Comparison of ENCODE assay signal across 24 mouse cellular contexts in the genomic region with DNA sequence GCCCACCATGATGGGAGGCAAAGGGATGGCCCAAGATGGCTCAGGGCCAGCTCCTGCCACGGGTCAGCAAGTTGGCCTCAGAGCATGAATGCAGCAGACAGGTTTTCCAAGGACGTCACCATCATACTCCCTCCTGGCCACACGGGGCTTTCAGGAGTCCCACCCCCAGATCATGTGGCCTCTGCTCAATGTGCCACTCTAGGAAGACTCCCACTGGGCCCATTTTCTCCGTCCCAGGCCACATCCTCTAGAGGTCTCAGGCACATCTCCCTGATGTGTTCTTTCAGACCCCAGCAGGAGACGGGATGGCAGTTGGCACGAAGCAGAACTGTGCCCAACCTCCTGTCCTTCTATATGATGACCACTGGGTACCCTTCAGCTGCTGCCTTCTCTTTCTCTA. TPM values are rescaled to one million over a fixed set of nuclear protein-coding genes. Genes with fewer than 3 reads are reported as not detected.
DNase-seq lines count a peak whose midpoint lies in the region; ATAC-seq and TF ChIP-seq lines count a peak whose summit lies in the region.
"Had no signal": no experiment of that assay in that cellular context is flagged by ENCODE, and none has a peak within 500 bp of the region (broad histone marks: within the 10 kb centered on the region; RNA-seq: fewer than 3 reads in every experiment).

No protein-coding gene starts in this region.

- no peak overlapping the region for H3K4me3 ChIP-seq in forebrain, embryonic 10.5 days
- no peak overlapping the region for H3K4me3 ChIP-seq in forebrain, postnatal 0 days (ENCODE audit: low read depth, low read length)
- no peak overlapping the region for H3K4me3 ChIP-seq in kidney, postnatal 0 days (replicated peaks; ENCODE audit: low read depth, low read length)
- H3K4me3 ChIP-seq in midbrain, embryonic 11.5 days (ENCODE audit: low read depth, low read length), result no peak overlapping the region
- H3K4me3 ChIP-seq in midbrain, embryonic 15.5 days, result no peak overlapping the region
- H3K4me3 ChIP-seq in limb, embryonic 10.5 days, result no peak overlapping the region

- H3K9me3 ChIP-seq in forebrain, embryonic 10.5 days, result no peaks in the 10 kb centered on the region
- H3K9me3 ChIP-seq in forebrain, postnatal 0 days (ENCODE audit: low read length), result no peaks in the 10 kb centered on the region
- no peaks in the 10 kb centered on the region for H3K9me3 ChIP-seq in kidney, postnatal 0 days (replicated peaks; ENCODE audit: low read length)
- no peaks in the 10 kb centered on the region for H3K9me3 ChIP-seq in midbrain, embryonic 11.5 days (ENCODE audit: control insufficient read depth, low read length)
- no peaks in the 10 kb centered on the region for H3K9me3 ChIP-seq in midbrain, embryonic 15.5 days
- no peaks in the 10 kb centered on the region for H3K9me3 ChIP-seq in limb, embryonic 10.5 days (replicated peaks)
- H3K9me3 ChIP-seq: G1E had no signal

- no peaks in the 10 kb centered on the region for H3K36me3 ChIP-seq in forebrain, embryonic 10.5 days (replicated peaks)
- no peaks in the 10 kb centered on the region for H3K36me3 ChIP-seq in forebrain, postnatal 0 days (ENCODE audit: insufficient read depth)
- no peaks in the 10 kb centered on the region for H3K36me3 ChIP-seq in kidney, postnatal 0 days (ENCODE audit: insufficient read depth, low read length)
- H3K36me3 ChIP-seq in midbrain, embryonic 11.5 days (ENCODE audit: control insufficient read depth, insufficient read depth, low read length), result no peaks in the 10 kb centered on the region
- no peaks in the 10 kb centered on the region for H3K36me3 ChIP-seq in midbrain, embryonic 15.5 days (replicated peaks)
- H3K36me3 ChIP-seq in limb, embryonic 10.5 days, result no peaks in the 10 kb centered on the region; the same call in 1 of the 2 replicates
- H3K36me3 ChIP-seq: G1E had no signal

- DNase-seq in forebrain, embryonic 10.5 days (ENCODE audit: extremely low spot score, low spot score), result no peak
- no peak for DNase-seq in forebrain, postnatal 0 days
- no peak for DNase-seq in kidney, postnatal 0 days (ENCODE audit: low spot score)
- DNase-seq in kidney, adult 11 months, result no peak
- DNase-seq in midbrain, embryonic 11.5 days (ENCODE audit: low spot score, missing footprints), result peak; percentile 73
- DNase-seq in limb, embryonic 10.5 days (ENCODE audit: low spot score), result no peak
- no peak for DNase-seq in left cerebral cortex, adult 8-10 months (ENCODE audit: low spot score in 2 of 2)
- DNase-seq: adrenal gland, adult 2 months; adrenal gland, adult 8-10 months; adrenal gland, postnatal 10 days; adrenal gland, postnatal 14 days; adrenal gland, postnatal 25 days; adrenal gland, postnatal 36 days; B cell, adult 2 months; cerebellum, adult 11 months; cerebellum, adult 11-12 months had no signal

- ATAC-seq in forebrain, postnatal 0 days, result no peak
- peak; percentile 55 for ATAC-seq in kidney, postnatal 0 days (replicated peaks; ENCODE audit: low FRiP score, low read depth)
- ATAC-seq in midbrain, embryonic 11.5 days (ENCODE audit: low FRiP score), result no peak
- ATAC-seq in midbrain, embryonic 15.5 days (replicated peaks), result no peak
- ATAC-seq: activated CD4-positive, CD25-positive, alpha-beta regulatory T cell, adult 4 months; CD4-positive, CD25-positive, alpha-beta regulatory T cell, adult 4 months; Patski had no signal

- H3K27me3 ChIP-seq in forebrain, embryonic 10.5 days (ENCODE audit: poor library complexity, severe bottlenecking), result peaks cover under 1% of the 10 kb centered on the region
- H3K27me3 ChIP-seq in forebrain, postnatal 0 days (ENCODE audit: insufficient read depth, low read length), result no peaks in the 10 kb centered on the region
- H3K27me3 ChIP-seq in kidney, postnatal 0 days (ENCODE audit: insufficient read depth, low read length), result no peaks in the 10 kb centered on the region
- H3K27me3 ChIP-seq in midbrain, embryonic 11.5 days (ENCODE audit: control insufficient read depth, insufficient read depth, low read length), result no peaks in the 10 kb centered on the region
- no peaks in the 10 kb centered on the region for H3K27me3 ChIP-seq in midbrain, embryonic 15.5 days (replicated peaks)
- H3K27me3 ChIP-seq in limb, embryonic 10.5 days (ENCODE audit: low read depth, poor library complexity, severe bottlenecking), result peaks cover 8% of the 10 kb centered on the region; the same call in 1 of the 2 replicates

- no peak overlapping the region for H3K4me2 ChIP-seq in forebrain, postnatal 0 days (ENCODE audit: low read depth)
- no peak overlapping the region for H3K4me2 ChIP-seq in kidney, postnatal 0 days (ENCODE audit: low read length)
- no peak overlapping the region for H3K4me2 ChIP-seq in midbrain, embryonic 11.5 days
- no peak overlapping the region for H3K4me2 ChIP-seq in midbrain, embryonic 15.5 days

- H3K27ac ChIP-seq in forebrain, embryonic 10.5 days, result 0 out of 2 replicates have a peak overlapping the region, but pooled peaks have one; percentile 48
- no peak overlapping the region for H3K27ac ChIP-seq in forebrain, postnatal 0 days (ENCODE audit: low read depth, low read length)
- no peak overlapping the region for H3K27ac ChIP-seq in kidney, postnatal 0 days
- no peak overlapping the region for H3K27ac ChIP-seq in midbrain, embryonic 11.5 days (ENCODE audit: low read depth, low read length)
- no peak overlapping the region for H3K27ac ChIP-seq in midbrain, embryonic 15.5 days
- peak overlapping the region; percentile 42; the same call in 1 of the 2 replicates for H3K27ac ChIP-seq in limb, embryonic 10.5 days

- 66% methylated on average over 6 of the region's 6 CpGs for WGBS in forebrain, embryonic 10.5 days
- 62% methylated on average over 6 of the region's 6 CpGs for WGBS in forebrain, postnatal 0 days
- 55% methylated on average over 6 of the region's 6 CpGs for WGBS in kidney, postnatal 0 days
- 70% methylated on average over 6 of the region's 6 CpGs for WGBS in midbrain, embryonic 11.5 days
- WGBS in midbrain, embryonic 15.5 days, result 65% methylated on average over 6 of the region's 6 CpGs
- 64% methylated on average over 6 of the region's 6 CpGs for WGBS in limb, embryonic 10.5 days

- peaks cover 39% of the 10 kb centered on the region for H3K4me1 ChIP-seq in forebrain, embryonic 10.5 days
- H3K4me1 ChIP-seq in forebrain, postnatal 0 days (ENCODE audit: insufficient read depth), result no peaks in the 10 kb centered on the region
- H3K4me1 ChIP-seq in kidney, postnatal 0 days (replicated peaks; ENCODE audit: insufficient read depth, low read length), result no peaks in the 10 kb centered on the region
- no peaks in the 10 kb centered on the region for H3K4me1 ChIP-seq in midbrain, embryonic 11.5 days (ENCODE audit: control insufficient read depth, insufficient read depth, low read length)
- H3K4me1 ChIP-seq in midbrain, embryonic 15.5 days, result peaks cover 5% of the 10 kb centered on the region
- peaks cover 30% of the 10 kb centered on the region for H3K4me1 ChIP-seq in limb, embryonic 10.5 days

- no peak for TF ChIP-seq CTCF in forebrain, postnatal 0 days (IDR thresholded peaks at IDR 0.05; ENCODE audit: low read depth)
- no peak for TF ChIP-seq CTCF in kidney, postnatal 0 days (IDR thresholded peaks at IDR 0.05; ENCODE audit: low read depth)

- no peak overlapping the region for H3K9ac ChIP-seq in forebrain, postnatal 0 days
- no peak overlapping the region for H3K9ac ChIP-seq in kidney, postnatal 0 days (ENCODE audit: low read depth, low read length)
- H3K9ac ChIP-seq in midbrain, embryonic 11.5 days (ENCODE audit: low read length), result no peak overlapping the region
- H3K9ac ChIP-seq in midbrain, embryonic 15.5 days, result no peak overlapping the region

RNA-seq across cellular contexts. Expression of a gene that starts 18.7 kb away (rescaled TPM):
- polyA plus RNA-seq in forebrain, embryonic 10.5 days (2016; fragmentation: Nextera tagmentation; extraction: Ambion mirVana), result not detected in 2 replicates
- total RNA-seq in forebrain, postnatal 0 days (2014; rRNA removed), result not detected in 2 replicates
- not detected in 2 replicates for polyA plus RNA-seq in forebrain, postnatal 0 days (2015; fragmentation: Nextera tagmentation; extraction: Ambion mirVana)
- 0.09 TPM in 1 of 2 replicates, not detected in the other for polyA plus RNA-seq in kidney, postnatal 0 days (2015; fragmentation: Nextera tagmentation; extraction: Ambion mirVana)
- not detected in 2 replicates for polyA plus RNA-seq in midbrain, embryonic 11.5 days (2014; fragmentation: Nextera tagmentation; extraction: Ambion mirVana)
- polyA plus RNA-seq in midbrain, embryonic 15.5 days (2015; fragmentation: Nextera tagmentation; extraction: Ambion mirVana), result not detected in 2 replicates
- not detected in 2 replicates for polyA plus RNA-seq in limb, embryonic 10.5 days (2016; fragmentation: Nextera tagmentation; extraction: Ambion mirVana)
- total RNA-seq in left cerebral cortex, adult 8-10 months (2022), result not detected
- total RNA-seq: adrenal gland, adult 18-20 months; adrenal gland, adult 2 months; adrenal gland, adult 8-10 months; adrenal gland, postnatal 10 days; adrenal gland, postnatal 14 days; adrenal gland, postnatal 25 days; adrenal gland, postnatal 36 days; CH12.LX had no signal
- polyA plus RNA-seq: activated CD4-positive, CD25-positive, alpha-beta regulatory T cell, adult 4 months; adrenal gland, adult 2 months; brain, embryonic 14.5 days; CD4-positive, CD25-positive, alpha-beta regulatory T cell, adult 4 months; G1E; Patski had no signal

Comparison
In these comparisons a context has a peak if more than half of its experiments do, and no peak if none do; other contexts are left out.
1. H3K27ac ChIP-seq: peak in forebrain, embryonic 10.5 days (single experiment) and limb, embryonic 10.5 days (single experiment); none in forebrain, postnatal 0 days (single experiment), kidney, postnatal 0 days (single experiment), midbrain, embryonic 11.5 days (single experiment) and midbrain, embryonic 15.5 days (single experiment).